Mouse (Mus musculus) right cerebral cortex, postnatal 14 days (tissue): ENCODE measurements around the gene Tor2a.

Source experiments
- DNase-seq: peaks from one replicate; pipeline ENCODE4 v3.0.0; 2022

Gene Tor2a

DNA sequence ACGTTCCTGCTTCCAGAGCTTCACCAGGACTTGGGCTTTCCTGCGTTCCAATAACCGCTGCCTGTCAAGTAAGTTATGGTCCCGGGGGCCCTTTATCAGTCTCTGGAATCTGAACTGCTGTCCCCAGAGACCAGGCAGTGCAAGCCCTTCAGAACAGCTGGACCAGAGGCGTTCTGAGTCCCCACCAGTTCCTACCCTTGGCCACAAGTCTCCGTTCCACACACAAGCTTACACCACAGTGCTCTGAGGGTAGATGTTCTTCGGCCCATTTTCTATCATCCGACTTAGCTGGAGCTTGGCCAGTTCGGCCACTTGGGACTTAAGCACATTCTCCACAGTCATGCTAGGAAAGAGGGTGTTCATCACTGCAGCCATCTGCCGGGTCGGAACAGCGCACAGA lies 10.2 kb downstream of the Tor2a start:
- DNase-seq = no peak

DNA sequence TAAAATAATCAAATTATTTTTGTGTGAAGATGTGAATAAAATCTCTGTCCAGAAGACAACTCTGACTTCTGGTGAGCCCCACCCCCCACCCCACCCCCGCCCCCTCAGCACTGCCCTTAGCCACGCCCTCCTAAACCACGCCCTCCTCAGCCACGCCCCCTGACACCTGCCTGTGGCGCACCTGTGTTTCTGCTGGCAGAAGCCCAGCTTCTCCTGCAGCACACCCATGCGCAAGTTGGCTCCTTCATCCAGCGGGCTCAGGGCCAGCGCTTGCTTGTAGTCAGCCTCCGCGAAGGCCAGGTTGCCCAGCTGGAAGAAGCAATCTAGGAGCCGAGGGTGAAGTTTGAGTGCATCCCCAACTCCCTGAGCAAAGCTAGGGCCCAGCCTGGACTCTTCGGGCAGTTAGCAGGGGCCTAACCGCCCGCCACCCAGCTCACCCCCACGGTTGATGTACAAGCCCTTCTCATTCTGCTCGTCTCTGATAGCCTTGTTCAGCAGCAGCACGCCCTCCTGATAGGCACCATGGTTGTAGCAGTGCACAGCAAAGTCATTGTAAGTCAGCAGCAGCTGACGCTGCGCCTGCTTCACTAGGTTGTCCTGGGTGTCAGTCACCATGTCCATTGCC lies 11.7 kb downstream of the Tor2a start:
- no peak for DNase-seq

DNA sequence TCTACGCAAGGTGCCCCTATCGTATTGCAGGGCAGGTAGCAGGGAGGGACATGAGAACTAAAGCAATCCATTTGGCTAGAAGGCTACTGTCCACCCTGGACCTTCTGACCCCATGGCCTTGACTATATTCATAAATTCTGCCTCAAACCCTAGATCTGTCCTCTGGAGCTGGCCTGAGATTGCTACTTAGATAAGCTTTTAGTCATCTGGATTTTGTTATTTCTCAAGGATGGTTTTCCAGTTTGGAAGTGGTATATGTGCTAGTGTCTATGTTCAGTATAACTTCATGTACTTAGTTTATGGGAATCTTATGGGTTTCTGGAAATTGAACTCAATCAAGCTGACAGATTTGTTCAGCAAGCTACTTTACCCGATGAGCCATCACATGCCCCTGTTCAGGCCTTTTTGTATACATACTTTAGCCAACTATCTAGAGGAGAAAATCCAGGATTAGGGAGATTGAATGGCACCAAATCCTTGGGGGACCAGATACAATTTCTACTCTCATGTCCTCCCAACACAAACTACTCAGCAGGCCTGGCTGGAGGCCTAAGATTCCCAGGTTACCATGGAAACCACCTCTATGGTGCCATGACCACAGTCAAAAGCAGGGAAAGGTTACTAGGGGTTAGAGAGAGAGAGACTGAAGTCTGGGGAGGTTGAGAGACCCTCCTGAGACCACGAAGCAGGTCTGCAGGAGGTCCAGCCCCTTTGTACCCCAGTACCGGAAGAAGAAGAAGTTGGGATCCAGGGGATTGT lies 12.5 kb downstream of the Tor2a start:
- no peak for DNase-seq

DNA sequence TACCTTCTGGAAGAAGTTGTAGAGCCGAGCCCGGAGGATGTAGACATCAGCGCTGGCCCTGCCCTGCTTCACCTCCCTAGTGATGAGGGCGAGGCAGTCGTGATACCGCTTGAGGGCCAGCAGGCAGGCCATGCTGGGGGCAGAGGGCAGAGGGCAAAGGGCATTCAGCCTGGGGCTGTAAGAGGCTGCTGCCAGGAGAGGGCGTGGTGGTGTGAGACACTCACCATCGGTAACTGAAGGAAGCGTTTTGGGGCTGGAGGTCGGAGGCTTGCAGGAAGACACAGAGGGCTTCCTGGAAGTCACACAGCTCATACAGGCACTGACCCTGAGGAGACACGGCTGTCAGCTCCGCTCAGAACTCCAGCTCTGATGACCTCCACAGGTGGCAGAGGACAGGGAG lies 14.9 kb downstream of the Tor2a start:
- no peak for DNase-seq

DNA sequence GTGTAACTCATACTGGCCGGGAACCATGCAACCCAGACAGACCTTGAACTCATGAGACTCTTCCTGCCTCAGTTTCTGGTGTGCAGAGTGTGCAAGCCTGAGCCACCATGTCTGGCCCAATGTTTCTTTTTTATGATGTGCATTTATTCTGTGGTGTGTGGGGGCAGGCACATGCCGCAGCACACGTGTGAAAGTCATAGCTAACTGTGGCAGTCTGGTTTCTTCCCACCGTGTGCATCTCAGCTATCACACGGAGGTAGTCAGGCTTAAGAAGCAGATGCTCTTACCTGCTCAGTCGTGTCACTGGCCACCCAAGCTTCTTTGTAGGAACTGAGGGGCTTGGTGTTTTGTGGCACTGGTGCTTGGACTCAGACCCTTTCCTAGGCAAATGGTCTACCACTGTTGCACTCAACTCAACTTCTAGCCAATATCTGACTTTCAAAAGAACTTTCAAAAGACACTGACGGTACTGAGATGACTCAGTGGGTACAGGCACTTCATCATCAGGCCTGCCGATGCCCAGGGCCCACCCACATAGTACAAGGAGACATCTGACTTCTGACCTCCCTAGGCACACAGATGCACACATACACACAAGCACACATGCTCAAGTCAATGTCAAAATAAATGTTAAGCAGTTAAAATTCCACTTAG lies 15.7 kb downstream of the Tor2a start:
- DNase-seq = no peak

DNA sequence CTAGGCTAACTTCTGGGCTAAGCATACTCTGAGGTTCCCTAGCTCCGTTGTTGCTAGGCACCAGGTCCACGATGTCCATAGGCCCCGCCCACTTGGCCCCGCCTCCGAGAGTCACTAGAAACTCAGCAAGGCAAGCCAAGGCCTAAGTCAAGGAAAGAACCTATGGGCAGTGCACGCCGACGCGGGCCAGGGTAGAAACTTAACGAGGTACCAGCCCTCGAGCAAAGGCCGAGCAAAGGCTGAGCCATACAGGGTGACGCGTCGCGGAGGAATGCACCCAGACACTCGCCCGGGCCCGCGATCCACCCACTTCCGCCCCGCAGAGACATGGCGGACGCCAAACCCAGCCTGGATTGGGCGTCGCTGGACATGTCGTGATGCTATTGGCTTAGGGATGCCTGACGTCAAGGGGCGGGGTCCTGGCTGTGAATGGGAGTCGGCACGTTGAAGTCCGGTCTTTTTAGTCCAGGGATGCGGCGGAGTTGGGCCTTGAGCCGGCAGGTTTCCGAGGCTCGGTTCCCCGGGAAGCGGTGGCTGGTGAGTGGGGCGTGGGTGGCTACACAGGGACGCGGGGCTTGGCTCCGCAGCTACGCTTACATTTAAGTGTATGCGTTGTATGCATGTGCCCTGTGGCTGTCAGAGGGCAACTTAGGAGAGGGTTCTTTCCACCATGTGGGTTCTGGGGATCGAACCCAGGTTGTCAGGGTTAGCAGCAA lies 18.5 kb downstream of the Tor2a start, which contains the start of the genes Ttc16 and Ptrh1:
TSS of gene Ttc16 (minus strand) at position 275 of the 716 bp plus-strand sequence.
TSS of gene Ptrh1 (plus strand) at position 428 of the 716 bp plus-strand sequence.
- DNase-seq = peak; percentile 95

DNA sequence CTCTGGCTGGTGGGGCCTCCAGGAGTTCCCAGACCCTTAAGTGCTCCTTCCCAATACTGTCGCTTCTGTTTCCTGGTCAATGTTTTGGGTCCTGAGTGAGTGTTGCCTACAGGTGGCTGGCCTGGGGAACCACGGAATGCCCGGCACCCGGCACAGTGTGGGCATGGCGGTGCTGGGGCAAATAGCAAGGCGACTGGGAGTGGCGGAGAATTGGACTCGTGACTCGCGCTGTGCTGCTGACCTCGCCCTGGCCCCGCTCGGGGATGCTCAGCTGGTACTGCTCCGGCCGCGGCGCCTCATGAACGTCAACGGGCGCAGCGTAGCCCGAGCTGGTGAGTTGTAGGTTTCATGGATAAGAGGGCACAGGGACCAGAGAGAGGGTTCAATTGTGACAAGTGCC lies 19.2 kb downstream of the Tor2a start:
- DNase-seq = no peak

DNA sequence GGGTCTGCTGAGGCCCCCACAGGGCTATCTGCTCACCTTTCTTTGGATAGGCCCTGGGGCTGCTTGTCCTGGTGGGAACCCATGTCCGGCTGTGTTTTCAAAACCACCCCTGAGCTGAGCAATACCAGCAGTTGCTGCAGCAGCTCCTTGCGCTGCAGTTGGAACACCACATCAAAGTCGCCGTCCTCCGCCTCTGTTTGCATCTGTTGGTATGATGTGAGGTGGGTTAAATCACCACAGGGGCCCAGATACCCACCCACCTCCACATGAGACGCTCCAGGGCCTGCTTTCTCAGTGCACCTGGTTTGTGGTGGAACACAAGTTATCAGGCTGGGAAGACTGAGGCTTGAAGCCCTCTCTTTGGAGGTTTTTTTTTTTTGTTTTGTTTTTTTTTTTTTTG lies 21.0 kb downstream of the Tor2a start:
- no peak for DNase-seq

DNA sequence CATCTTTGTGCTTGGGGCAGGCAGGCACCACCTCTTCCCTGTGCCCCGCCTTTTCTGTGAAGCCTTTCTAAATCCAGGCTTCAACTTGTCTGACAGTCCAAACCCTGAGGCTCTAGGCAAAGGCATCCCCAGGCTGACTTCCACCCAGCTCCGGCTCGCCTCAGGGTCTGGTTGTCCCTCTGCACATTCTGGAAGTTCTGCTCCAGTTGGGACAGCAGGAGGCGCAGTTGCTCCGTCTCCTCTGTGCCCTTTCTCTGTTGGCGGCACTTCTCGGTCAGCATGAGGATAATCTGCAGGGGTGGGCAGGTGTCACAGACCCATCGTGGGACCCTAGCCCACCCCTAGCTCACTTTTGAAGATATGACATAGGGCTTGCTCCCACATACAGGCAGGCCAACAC lies 22.1 kb downstream of the Tor2a start:
- peak; percentile 69 for DNase-seq

DNA sequence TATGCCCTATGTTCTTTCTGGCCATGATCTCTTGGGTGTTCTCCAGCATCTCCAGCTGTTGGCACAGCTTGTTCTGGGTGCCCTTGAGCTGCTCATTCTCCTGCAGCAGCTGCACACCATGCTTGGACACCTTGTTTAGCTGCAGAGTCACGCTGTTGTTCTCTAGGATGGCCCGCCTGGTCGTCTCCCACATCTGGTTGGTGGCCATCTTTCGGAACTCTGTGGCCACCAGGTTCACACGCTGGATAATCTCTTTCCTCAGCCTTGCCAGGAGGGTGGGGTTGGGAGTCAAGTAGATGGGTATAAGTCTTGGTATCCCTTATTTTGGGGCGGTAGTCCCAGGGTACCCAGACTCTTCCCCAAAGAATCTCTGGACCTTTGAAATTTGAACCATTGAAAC lies 22.7 kb downstream of the Tor2a start:
- DNase-seq = no peak

DNA sequence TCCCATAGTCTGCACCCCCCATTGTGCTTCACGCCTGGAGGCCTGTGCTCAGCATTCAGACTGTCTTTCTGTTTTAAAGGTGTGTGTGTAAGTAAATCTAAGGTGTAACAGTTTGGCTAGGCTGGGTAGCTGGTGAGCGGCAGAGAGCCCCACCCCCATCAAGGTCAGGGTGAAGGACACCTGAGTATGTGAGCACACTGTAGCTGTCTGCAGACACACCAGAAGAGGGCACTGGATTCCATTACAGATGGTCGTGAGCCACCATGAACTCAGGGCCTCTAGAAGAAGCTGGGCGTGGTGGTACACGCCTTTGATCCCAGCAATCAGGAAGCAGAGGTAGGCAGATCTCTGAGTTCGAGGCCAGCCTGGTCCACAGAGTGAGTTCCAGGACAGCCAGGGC lies 24.7 kb downstream of the Tor2a start:
- DNase-seq = no peak

DNA sequence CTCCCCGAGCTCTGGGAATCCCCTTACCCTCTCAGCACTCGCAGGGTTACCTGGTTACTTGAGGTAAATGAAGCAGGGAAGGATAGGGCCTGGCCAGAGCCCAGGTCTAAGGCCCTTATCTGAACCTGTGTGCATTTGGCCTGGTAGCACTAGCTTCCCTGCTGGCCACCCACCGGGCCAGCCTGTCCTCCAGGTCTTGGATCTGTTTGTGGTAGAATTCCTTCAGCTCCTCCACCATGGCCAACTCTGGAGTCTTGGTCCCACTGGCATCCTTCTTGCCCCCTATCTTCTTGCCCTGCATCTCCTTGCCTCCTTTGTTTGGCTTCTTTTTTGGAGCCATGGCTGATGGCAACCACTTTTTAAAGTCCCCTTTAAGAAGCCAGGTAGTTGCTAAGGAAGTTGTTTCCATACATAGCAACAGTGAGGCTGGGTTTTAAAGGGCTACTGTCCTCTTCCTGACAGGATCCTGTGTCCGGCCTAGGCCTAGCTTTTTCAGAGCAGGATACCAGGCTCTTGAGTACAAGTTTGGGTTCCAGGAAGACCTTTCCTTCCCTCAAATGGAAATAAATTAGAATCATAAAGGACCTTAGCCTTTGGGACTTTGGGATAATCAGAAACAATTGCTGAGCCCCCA lies 27.1 kb downstream of the Tor2a start, which contains the start of gene Cfap157:
TSS of gene Cfap157 (minus strand) at position 381 of the 634 bp plus-strand sequence.
- DNase-seq = no peak

DNA sequence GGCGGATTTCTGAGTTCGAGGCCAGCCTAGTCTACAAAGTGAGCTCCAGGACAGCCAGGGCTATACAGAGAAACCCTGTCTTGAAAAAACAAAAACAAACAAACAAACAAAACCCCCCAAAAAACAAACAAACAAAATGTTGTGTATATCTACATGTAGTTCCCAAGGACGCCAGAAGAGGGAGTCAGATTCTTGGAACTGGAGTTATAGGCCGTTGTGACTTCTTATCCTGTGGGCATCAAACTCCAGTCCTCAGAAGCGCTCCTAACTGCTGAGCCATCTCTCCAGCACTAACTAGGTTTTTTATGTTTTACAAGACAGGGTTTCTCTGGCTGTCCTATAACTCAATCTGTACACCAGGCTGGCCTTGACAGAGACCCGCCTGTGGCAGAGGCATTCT lies 30.1 kb downstream of the Tor2a start:
- DNase-seq = no peak

DNA sequence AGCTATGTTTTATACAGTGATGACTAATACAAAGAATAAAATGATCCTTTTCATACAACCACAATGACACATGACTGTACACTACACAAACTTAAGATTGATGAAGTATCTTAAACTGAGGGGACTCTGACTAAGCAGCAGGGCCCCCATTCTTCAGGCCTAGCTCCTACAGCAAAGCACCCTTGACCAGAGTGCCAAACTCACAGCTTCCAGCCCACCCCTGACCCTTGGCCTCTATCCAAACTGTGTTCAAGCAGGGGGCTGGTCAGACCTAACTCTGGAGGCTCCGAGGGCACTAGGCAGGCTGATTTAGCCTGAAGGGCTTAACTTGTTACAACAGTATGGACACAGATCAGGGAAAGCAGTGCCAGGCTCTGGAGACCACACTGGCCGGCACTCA lies 31.5 kb downstream of the Tor2a start:
- no peak for DNase-seq

DNA sequence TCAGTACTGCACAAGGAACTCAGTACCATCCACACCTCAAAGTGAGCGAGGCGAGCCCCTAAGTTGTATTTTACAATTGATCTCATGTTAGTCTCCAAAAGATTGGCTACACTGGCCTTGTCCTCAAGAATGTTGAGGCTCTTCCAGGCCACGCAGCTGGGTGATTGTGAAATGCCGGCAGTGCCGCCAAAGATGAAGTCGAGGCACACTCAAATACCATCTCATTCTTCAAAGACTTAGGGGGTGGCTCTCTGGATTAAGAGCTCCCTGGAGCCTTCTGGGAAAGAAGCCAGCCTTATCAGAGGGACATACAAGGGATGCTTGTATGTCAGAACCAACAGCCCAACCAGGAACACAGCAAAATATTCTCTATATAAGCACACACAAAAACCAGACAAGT lies 34.3 kb downstream of the Tor2a start:
- DNase-seq = no peak

DNA sequence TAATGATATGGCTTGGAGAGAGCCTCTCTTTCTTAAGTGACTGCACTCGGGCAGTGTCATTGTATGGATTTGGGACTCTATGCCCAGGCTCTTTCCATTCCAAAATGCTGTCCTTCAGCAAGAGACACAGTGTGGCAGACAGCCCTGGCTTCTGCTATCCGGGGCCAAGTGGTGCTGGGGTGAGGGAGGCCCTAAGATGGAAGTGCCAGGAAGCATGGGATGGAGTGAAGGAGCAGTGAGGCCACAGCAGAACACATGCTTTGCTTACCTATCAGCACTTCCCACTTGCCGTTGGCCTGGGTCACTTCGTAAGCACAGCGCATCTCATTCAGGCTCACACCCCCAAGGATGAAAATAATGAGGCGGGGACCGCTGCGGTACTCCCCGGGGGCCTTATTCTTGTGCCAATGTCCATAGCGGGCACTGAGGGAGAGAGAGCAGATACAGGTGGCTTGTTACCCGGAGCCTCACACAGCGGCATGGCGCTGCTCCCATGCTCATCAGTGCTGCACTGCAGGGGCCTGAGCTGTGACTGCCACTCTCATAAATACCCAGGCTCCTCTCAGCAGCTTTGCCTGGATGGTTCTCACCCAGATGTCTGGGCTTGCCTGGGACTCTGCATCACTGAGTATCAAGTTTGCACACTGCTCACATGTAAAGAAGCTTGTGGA lies 38.8 kb downstream of the Tor2a start:
- DNase-seq = no peak

DNA sequence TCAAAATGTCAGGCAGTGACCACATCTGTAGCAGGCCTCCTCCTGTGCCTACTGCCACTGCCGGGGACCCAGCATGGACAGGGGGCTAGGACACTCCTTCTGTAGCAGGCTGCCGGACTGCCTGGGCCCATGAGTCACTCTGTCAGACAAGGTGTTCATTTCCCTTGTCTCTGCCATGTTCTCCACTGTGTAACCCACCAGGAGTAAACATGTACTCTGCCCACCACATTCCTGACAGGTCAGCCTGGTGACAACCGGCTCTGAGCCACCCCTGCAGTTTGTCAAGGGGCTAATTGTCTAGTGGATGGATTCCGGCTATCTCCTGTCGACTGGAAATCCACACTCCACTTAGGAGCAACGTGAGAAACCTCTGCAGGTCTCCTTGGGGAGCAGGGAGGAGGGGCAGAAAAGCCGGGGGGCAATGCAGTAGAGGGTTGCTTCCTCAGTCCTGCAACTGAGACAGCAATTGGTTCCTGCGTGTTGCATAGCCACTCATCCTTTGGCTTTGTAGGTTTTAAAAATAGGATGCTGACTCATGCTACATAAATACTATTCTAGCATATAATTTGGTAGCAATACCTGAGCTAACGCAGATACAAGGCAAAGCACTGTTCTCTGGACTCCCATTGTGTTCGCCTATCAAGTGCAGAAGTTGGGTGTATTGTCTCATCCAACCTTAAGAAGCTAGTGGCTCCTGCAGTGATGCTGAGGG lies 41.4 kb downstream of the Tor2a start:
- DNase-seq = no peak

DNA sequence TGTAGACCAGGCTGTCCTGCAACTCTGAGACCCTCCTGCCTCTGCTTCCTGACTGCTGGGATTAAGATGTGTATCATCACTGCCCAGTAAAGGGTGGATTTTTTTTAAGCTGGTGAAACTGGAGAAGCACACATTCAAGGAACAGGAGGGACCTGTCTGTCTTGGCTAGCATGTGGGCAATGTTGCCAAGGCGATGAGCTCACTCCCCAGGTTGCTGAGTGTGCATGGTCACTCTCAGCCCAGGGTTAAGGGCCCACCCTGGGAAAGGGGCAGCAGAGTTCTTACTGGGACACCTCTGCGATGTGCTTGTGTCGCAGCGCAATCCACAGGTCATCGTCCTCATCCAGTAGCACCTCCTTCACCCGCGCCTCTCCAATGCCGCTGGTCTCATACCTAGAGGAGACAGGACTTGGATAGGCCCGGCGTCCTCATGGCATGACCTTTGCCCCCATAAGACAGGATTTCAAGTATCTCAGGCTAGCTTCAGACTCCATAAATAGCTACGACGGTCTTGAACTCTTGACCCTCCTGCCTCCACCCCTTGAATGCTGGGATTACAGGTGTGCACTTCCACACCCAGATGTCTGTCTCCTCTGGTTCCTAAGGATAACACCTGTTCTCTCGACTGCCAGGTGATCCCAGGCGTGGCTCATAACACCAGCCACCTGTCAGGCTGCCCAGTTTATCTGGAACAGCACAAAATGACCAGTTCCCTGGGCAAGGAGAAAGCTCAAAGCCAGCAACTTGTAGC lies 52.0 kb downstream of the Tor2a start:
- DNase-seq = no peak
